Mouse (Mus musculus) CH12.LX (cell line): ENCODE data around the gene Gstt1.

Experiments
- BHLHE40 ChIP-seq: IDR thresholded peaks from 2 replicates; pipeline ENCODE4 v1.6.1; 2011; ENCODE audit warnings: mild to moderate bottlenecking, low read depth, low read length, improper control_type of control experiment
- CTCF ChIP-seq, 2 experiments: IDR thresholded peaks in 1 of 2; conservative IDR thresholded peaks in 1 of 2; 2 replicates each; pipeline ENCODE4 v1.5.1; 2011 to 2012; ENCODE audit warnings: low read depth in 2 of 2, low read length in 2 of 2, improper control_type of control experiment in 1 of 2, inconsistent platforms in 1 of 2, mild to moderate bottlenecking in 1 of 2, moderate library complexity in 1 of 2
- MAFK ChIP-seq: IDR thresholded peaks from 2 replicates; pipeline ENCODE4 v1.6.1; 2011; ENCODE audit warnings: low read length, improper control_type of control experiment; ENCODE audit not compliant: insufficient replicate concordance
- MAZ ChIP-seq: IDR thresholded peaks from 2 replicates; pipeline ENCODE4 v1.6.1; 2012; ENCODE audit warnings: low read depth, mild to moderate bottlenecking, inconsistent platforms, low read length, improper control_type of control experiment, moderate library complexity
- POLR2A ChIP-seq: IDR thresholded peaks from 2 replicates; pipeline ENCODE4 v1.6.1; 2011; ENCODE audit warnings: low read depth, mild to moderate bottlenecking, improper control_type of control experiment, low read length
- RAD21 ChIP-seq: IDR thresholded peaks from 2 replicates; pipeline ENCODE4 v1.6.1; 2011; ENCODE audit warnings: low read depth, mild to moderate bottlenecking, low read length, improper control_type of control experiment, moderate library complexity
- SMC3 ChIP-seq: IDR thresholded peaks from 2 replicates; pipeline ENCODE4 v1.6.1; 2011; ENCODE audit warnings: low read depth, low read length, improper control_type of control experiment
- TCF12 ChIP-seq: IDR thresholded peaks from 2 replicates; pipeline ENCODE4 v1.6.1; 2014; ENCODE audit warnings: low read depth, mild to moderate bottlenecking, inconsistent platforms, low read length, improper control_type of control experiment
- USF1 ChIP-seq: IDR thresholded peaks from 2 replicates; pipeline ENCODE4 v1.6.1; 2014; ENCODE audit warnings: low read depth, mild to moderate bottlenecking, inconsistent platforms, low read length, improper control_type of control experiment
- ZKSCAN1 ChIP-seq: IDR thresholded peaks from 2 replicates; pipeline ENCODE4 v1.6.1; 2012; ENCODE audit warnings: low read depth, inconsistent platforms, low read length, improper control_type of control experiment, borderline replicate concordance
- ZNF384 ChIP-seq: IDR thresholded peaks from 2 replicates; pipeline ENCODE4 v1.6.1; 2012; ENCODE audit warnings: low read depth, low read length, improper control_type of control experiment, inconsistent platforms

DNA sequence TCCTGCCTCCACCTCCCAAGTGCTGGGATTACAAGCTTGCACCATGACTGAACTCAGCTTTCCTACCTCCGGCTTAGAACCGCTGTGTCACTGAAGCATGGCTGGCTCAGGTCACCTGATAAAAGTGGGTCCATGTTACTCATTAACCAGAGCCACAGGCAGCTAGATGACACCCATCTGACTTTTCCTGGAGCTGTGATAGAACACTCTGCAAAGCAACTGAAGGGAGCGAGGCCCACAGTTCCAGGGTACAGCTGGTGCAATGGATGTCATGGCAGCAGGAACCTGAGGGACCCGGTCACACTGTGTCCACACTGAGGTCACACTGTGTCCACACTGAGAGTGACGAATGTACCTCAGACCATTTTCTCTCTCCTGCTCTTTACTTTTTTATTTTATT, 8.5 kb downstream of the Gstt1 start:
- TF ChIP-seq CTCF (conservative IDR thresholded peaks at IDR 0.05 in 1 of 2, IDR thresholded peaks at IDR 0.05 in 1 of 2; ENCODE audit: low read depth in 2 of 2, low read length in 2 of 2) (no peak), TCF12 (no peak), MAZ (no peak), ZKSCAN1 (no peak), MAFK (no peak), SMC3 (no peak), USF1 (no peak), POLR2A (no peak), ZNF384 (no peak), BHLHE40 (no peak), RAD21 (no peak)
